Mouse (Mus musculus) large intestine, adult 2 months (tissue): ENCODE data around the gene Olfr692. TPM values are rescaled to one million over a fixed set of nuclear protein-coding genes. Genes with fewer than 3 reads are reported as not detected.
"Not testable (repeated sequence)": the region's sequence is repeated elsewhere in the genome, so short reads cannot be mapped to it uniquely, and the experiment has no call there.

Experiments used
- DNase-seq: peaks from one replicate; pipeline ENCODE4 v3.0.0-alpha.2; 2012; ENCODE audit warnings: low read depth, low spot score
- WGBS: fragments of 180-500 bp; shearing (Covaris S2); methylation state at CpG from one replicate; pipeline ENCODE4 v1.1.7; 2018; 5-methylcytosine and 5-hydroxymethylcytosine counted together
- polyA plus RNA-seq: library from polyadenylated mRNA; depleted of rRNA; stranded (reverse); fragments of >200 nt; gene quantifications from 2 replicates; pipeline ENCODE4 v1.2.3, GENCODE M21; 2012; rRNA removed

Olfr692 gene
- polyA plus RNA-seq, 1 experiment: not detected

DNA sequence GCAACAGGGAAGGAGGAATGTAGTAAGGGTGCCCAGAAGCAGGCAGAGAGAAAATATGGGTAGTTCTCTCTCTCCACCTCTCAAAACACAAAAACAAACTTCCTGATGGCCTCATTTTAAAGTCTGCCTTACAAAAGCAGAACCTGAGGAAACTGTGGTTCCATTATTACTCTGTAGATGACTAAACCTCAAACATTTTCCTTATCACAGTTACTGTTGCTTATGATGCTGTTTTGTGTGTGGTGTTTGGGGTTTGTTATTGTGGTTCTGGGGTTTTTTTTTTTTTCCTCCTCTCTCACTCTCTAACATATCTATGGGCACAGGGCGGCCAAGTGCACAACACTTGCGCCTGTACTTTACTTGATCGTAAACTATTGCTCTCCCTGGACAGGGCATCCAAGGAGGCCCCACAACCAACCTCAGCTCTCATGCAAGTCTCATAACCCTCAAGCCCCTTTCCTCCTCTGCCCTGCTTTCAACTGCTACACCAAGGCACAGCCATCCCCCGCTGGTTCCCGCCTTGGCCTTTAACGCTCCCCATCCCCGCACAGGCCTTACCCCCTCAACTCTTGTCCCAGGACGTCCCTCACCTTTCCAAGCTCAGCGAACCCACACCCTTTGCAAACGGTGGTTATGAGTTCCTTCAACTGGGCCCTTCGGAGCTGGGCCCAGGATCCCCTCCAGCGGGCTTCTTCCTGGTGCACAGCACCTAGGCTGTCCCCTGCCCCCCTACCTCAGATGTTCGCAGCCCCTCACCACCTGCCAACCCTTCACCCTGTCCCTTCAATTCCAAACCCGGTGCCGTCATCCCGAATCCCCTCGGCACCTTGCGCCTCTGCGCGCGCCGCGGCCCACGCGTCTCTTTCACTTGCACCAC, 31.3 kb downstream of the Olfr692 start:
- no peak for DNase-seq
- WGBS: under 1% methylated on average over 25 of the region's 25 CpGs

DNA sequence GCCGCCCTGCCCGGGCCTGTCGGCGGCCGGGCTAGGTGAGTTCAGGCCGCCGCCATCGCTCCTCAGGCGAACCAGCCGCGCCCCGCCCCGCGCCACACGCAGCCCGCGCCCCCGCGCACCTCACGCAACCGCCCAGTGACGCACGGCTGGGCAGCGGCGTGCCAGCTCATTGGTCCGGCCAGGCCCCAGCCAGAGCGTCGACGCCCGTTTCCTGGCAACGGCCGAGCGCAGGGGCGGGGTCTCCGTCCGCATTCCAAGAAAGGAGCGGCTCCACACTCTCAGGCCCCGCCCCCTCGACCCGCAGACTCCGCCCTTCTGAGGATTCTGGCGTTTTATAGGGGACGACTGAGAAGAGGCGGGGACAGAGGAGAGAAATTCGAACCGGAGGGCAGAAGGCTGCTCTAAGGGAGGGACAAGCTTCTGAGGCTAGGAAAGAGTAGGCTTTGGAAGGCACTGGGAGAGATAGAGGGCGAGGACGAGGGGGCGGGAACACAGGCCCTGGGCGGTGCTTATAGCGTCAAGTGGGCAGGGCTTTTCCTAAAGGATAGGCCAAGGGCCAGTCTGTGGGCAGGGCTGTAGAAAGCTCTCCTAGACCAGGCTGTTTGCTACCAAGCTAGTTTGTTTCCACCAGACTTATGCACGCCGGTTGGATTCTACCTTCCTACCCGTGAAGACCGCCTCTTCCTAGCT, 32.0 kb downstream of the Olfr692 start, which contains the start of gene Fam160a2:
Fam160a2 (minus strand) TSS at position 120 of the 690 bp plus-strand sequence.
- 1% methylated on average over 55 of the region's 55 CpGs for WGBS

DNA sequence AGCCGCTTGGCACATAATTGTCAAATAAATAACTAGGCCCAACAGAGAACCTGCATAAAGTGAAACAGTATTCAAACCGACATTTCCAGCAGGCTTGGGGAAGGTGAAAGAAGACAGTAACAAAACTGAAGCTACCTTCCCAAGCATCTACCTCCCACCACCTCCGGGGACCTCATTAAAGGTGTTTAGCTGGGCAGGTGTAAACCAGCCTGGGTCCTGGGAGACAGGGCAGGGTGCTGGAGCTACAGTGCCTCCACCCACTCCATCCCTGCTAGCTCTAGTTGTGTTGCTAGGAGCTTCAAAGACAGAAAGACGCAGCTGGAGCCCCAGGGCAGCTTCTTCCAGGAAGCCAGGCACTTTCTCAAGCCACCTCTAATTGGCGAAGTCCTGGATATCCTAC, 36.2 kb downstream of the Olfr692 start, which contains the start of gene Cnga4:
Cnga4 (plus strand) TSS at position 301 of the 400 bp plus-strand sequence.
- DNase-seq: no peak
- WGBS: 62% methylated on average over 5 of the region's 5 CpGs

More for the DNA sequence above, 32.0 kb downstream of the Olfr692 start, which contains the start of gene Fam160a2:
- peak; percentile 100 for DNase-seq

DNA sequence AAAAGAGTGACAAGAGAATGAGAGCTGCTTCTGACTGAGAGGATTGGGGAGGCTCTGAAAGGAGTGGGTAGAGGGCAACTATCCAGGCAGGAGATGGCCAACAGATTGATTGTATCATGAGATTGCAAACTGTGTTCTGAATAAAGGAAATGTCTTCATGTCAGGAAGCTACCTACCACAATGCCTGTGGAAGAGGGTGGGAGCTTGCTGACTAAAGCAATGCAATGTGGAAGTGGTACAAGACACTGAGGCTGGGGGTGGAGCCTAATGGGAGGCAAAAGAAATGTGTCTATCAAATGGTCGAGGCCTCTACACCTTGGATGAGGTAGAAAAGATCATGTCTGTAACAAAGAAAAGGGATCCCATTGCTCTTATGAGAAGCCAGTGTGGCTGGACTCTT, 38.3 kb downstream of the Olfr692 start:
- WGBS: 57% methylated on average over 1 of the region's 1 CpGs
- no peak for DNase-seq

DNA sequence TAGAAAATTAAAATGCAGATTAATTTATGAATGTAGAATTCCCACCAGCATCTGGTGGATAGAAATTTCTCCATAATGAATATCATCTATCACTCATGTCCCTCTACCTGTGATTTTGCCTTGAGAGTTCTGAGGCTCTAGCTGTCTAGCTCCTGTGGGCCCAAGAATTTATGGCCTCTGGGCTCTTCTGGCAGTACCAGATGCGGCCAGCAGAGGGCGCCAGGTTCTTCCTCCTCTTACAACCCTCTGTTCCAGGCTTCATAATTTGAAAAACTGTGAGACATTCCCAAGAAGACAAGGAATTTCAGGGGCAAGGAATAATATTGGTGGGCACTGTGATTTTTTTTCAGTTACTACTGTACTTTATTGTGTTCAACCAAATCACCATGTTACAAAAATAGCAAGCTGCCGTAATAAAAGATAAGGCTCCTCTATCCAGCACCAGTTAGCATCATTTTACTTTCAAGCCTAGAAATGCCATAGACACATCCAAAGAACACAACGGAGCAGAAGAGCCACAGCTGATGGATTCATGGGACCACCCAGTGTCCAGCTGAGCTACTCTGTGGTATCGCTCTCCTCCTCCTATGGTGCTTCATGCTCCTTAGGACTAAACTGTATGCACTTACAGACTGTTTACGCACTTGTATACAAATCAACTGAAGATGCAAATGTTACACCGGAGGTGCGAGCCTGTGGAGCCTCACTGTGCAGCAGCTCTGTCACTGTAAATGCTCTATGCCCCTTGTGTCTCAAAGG, 44.0 kb downstream of the Olfr692 start:
- DNase-seq: not testable (repeated sequence)
- WGBS: 52% methylated on average over 8 of the region's 8 CpGs

DNA sequence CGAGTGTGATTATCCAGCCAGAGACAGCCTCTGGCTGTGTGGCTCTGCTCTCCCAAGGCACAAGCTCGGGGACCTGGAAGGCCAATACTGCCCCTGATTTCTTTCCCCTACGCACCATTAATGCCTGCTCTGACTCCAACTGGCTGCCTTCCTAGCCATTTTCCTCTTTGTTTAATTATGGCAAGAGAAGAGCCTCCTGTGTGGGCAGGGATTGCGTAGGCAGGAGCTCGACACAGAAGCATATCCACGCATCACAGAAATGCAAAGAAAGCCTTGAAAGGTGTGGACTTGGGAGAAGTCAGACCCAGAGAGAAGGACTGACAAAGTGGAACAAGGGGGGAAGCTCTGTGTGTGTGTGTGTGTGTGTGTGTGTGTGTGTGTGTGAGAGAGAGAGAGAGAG, 46.4 kb downstream of the Olfr692 start:
- WGBS: 51% methylated on average over 6 of the region's 6 CpGs
- DNase-seq: no peak

DNA sequence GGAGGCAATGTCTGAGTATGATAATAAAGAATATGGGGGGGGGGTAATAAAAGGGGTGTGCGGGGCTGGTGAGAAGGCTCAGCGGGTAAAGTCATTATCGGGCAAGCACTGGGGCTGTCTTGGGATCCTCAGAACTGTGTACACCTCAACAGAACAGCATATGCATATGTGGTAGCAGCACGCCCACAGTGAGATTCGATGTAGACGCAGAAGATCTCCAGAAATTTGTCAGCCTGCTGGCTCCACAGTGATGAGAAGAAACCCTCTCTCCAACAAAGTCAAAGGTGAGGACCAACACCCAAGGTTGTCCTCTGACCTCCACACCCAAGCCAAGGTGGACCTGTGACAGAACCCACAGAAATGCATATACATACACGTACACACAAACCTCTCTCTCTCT, 48.5 kb downstream of the Olfr692 start:
- WGBS: 83% methylated on average over 7 of the region's 7 CpGs
- no peak for DNase-seq

DNA sequence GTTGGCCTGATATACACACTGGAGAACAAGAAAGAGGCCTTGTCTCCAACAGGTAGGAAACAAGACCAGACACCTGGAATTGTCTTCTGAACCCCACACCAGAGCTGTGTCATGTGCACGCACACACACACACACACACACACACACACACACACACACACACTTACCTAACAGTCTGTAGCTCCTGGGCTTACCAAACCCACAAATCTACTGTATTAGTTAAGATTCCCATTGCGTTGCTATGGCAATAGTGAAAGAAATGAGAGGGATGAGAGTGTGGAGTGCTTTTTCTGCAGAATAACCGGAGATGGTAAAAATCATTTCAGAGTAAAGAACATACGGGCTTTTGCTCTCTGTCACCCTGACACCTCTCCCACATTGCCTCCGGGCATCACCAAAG, 50.1 kb downstream of the Olfr692 start:
- WGBS: 77% methylated on average over 5 of the region's 5 CpGs
- no peak for DNase-seq

Other genes starting within 250 kb of the Olfr692 start
- not detected in 2 replicates for gene Olfr683, start 221.2 kb upstream of the Olfr692 start, polyA plus RNA-seq
- gene Olfr684, start 204.6 kb upstream of the Olfr692 start, polyA plus RNA-seq: not detected in 2 replicates
- not detected in 2 replicates for gene Olfr685, start 182.2 kb upstream of the Olfr692 start, polyA plus RNA-seq
- gene Olfr686, start 160.7 kb upstream of the Olfr692 start, polyA plus RNA-seq: not detected in 2 replicates
- not detected in 2 replicates for gene Olfr688, start 80.1 kb upstream of the Olfr692 start, polyA plus RNA-seq
- not detected in 2 replicates for gene Olfr689, start 57.1 kb upstream of the Olfr692 start, polyA plus RNA-seq
- not detected in 2 replicates for gene Olfr690, start 34.1 kb upstream of the Olfr692 start, polyA plus RNA-seq
- gene Olfr691, start 26.0 kb upstream of the Olfr692 start, polyA plus RNA-seq: not detected in 2 replicates
- not detected in 2 replicates for gene Gm5901, start 6.8 kb downstream of the Olfr692 start, polyA plus RNA-seq
- 64.6 and 88.7 TPM in 2 replicates for gene Fam160a2, start 31.8 kb downstream of the Olfr692 start, polyA plus RNA-seq
- gene Cnga4, start 36.3 kb downstream of the Olfr692 start, polyA plus RNA-seq: 0.09 and 0.10 TPM in 2 replicates
- 0.12 TPM in 1 of 2 replicates, not detected in the other for gene Cckbr, start 57.5 kb downstream of the Olfr692 start, polyA plus RNA-seq
- gene Cavin3, start 114.1 kb downstream of the Olfr692 start, polyA plus RNA-seq: 21.8 and 23.4 TPM in 2 replicates
- gene Smpd1, start 186.1 kb downstream of the Olfr692 start, polyA plus RNA-seq: 16.0 and 17.8 TPM in 2 replicates
- 12.1 and 15.8 TPM in 2 replicates for gene Apbb1, start 213.4 kb downstream of the Olfr692 start, polyA plus RNA-seq
- gene Hpx, start 231.9 kb downstream of the Olfr692 start, polyA plus RNA-seq: 0.40 and 0.49 TPM in 2 replicates